Comparison of ENCODE assay signal across 25 mouse cellular contexts in the genomic region with DNA sequence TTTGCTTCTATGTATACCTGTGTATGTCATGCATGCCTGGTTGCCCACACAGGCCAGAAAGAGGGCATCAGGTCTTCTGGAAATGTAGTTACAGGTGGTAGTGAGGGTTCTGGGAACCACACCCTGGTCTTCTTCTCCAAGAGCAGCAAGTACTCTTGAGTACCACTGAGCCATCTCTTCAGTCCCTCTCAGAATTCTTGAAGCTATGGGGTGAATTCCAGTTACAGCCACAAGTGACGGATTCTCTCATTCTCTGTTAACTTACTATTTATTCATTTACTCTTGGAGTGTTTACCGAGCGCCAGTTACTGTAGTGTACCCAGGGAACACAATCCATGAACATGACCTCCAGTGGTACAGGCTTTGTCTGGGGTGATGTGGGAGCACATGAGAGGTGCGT.
"Had no signal": no experiment of that assay in that cellular context is flagged by ENCODE, and none has a peak within 500 bp of the region (broad histone marks: within the 10 kb centered on the region; RNA-seq: fewer than 3 reads in every experiment).

No protein-coding gene starts in this region.

- H3K4me2 ChIP-seq: heart, embryonic 11.5 days; heart, embryonic 13.5 days; heart, embryonic 15.5 days; hindbrain, embryonic 13.5 days; hindbrain, embryonic 15.5 days; kidney, embryonic 15.5 days; limb, embryonic 13.5 days; limb, embryonic 15.5 days had no signal

- H3K36me3 ChIP-seq: heart, embryonic 13.5 days; heart, embryonic 15.5 days; hindbrain, embryonic 13.5 days; hindbrain, embryonic 15.5 days; kidney, embryonic 15.5 days; limb, embryonic 13.5 days; limb, embryonic 15.5 days had no signal

- DNase-seq: forebrain, postnatal 0 days; gastrocnemius, postnatal 14 days; gastrocnemius, postnatal 36 days; heart, adult 18-20 months; heart, postnatal 14 days; heart, postnatal 36 days; kidney, adult 11 months; kidney, adult 2 months; kidney, adult 9 months; kidney, postnatal 14 days; kidney, postnatal 36 days; layer of hippocampus, adult 9-11 months; layer of hippocampus, postnatal 36 days; left cerebral cortex, postnatal 4 days had no signal

- H3K27me3 ChIP-seq: heart, embryonic 13.5 days; heart, embryonic 15.5 days; hindbrain, embryonic 13.5 days; hindbrain, embryonic 15.5 days; kidney, embryonic 15.5 days; limb, embryonic 13.5 days; limb, embryonic 15.5 days had no signal

- ATAC-seq: forebrain, postnatal 0 days; hindbrain, postnatal 0 days; intestine, embryonic 16.5 days had no signal

- H3K4me3 ChIP-seq: heart, embryonic 13.5 days; heart, embryonic 15.5 days; hindbrain, embryonic 13.5 days; hindbrain, embryonic 15.5 days; kidney, embryonic 15.5 days; limb, embryonic 13.5 days; limb, embryonic 15.5 days had no signal

- H3K9me3 ChIP-seq: heart, embryonic 13.5 days; heart, embryonic 15.5 days; hindbrain, embryonic 13.5 days; hindbrain, embryonic 15.5 days; kidney, embryonic 15.5 days; limb, embryonic 13.5 days; limb, embryonic 15.5 days had no signal

- H3K4me1 ChIP-seq: heart, embryonic 13.5 days; heart, embryonic 15.5 days; hindbrain, embryonic 13.5 days; hindbrain, embryonic 15.5 days had no signal

- H3K9ac ChIP-seq: forebrain, postnatal 0 days; heart, embryonic 13.5 days; heart, embryonic 15.5 days; hindbrain, embryonic 13.5 days; hindbrain, embryonic 15.5 days; kidney, embryonic 15.5 days; limb, embryonic 13.5 days; limb, embryonic 15.5 days had no signal

- H3K27ac ChIP-seq: heart, embryonic 13.5 days; heart, embryonic 15.5 days; hindbrain, embryonic 13.5 days; hindbrain, embryonic 15.5 days; hindbrain, postnatal 0 days; kidney, embryonic 15.5 days; kidney, postnatal 0 days; limb, embryonic 13.5 days; limb, embryonic 15.5 days had no signal
